Mouse (Mus musculus) erythroblast, embryonic 14.5 days (primary cell): ENCODE measurements around the gene Ap5s1. TPM values are rescaled to one million over a fixed set of nuclear protein-coding genes. Genes with fewer than 3 reads are reported as not detected.
"Not testable (repeated sequence)": the region's sequence is repeated elsewhere in the genome, so short reads cannot be mapped to it uniquely, and the experiment has no call there.

ENCODE experiments used
- H3K27me3 ChIP-seq: 2 replicates; pipeline ENCODE4 v1.6.1; 2012; ENCODE audit warnings: inconsistent platforms; ENCODE audit not compliant: control insufficient read depth
- H3K36me3 ChIP-seq: 2 replicates; pipeline ENCODE4 v1.6.1; 2012; ENCODE audit warnings: mild to moderate bottlenecking, inconsistent platforms; ENCODE audit not compliant: control insufficient read depth
- H3K4me1 ChIP-seq: 2 replicates; pipeline ENCODE4 v1.6.1; 2012; ENCODE audit warnings: inconsistent platforms; ENCODE audit not compliant: control insufficient read depth
- H3K4me3 ChIP-seq: replicated peaks from 2 replicates; pipeline ENCODE3; 2012; ENCODE audit warnings: moderate library complexity, mild to moderate bottlenecking, inconsistent platforms
- H3K9me3 ChIP-seq: 2 replicates; pipeline ENCODE4 v1.6.1; 2012; ENCODE audit warnings: low read length, inconsistent platforms, mixed read lengths; ENCODE audit not compliant: control insufficient read depth
- GATA1 ChIP-seq: IDR thresholded peaks from 2 replicates; pipeline ENCODE4 v1.6.1; 2012; ENCODE audit warnings: low read length, inconsistent platforms, mixed read lengths
- TAL1 ChIP-seq: IDR thresholded peaks from 3 replicates; pipeline ENCODE4 v1.6.1; 2012; ENCODE audit warnings: low read length, inconsistent platforms, mixed read lengths
- polyA plus RNA-seq: library from polyadenylated mRNA; stranded (reverse); fragments of >175 nt; gene quantifications from 2 replicates; pipeline ENCODE4 v1.2.3, GENCODE M21; 2012

The Ap5s1 gene
- polyA plus RNA-seq, 1 experiment: 3.0 TPM

- peaks cover 2% of the 10 kb centered on the region; the same call in 1 of the 2 replicates for H3K9me3 ChIP-seq
- H3K36me3 ChIP-seq: peaks cover 14% of the 10 kb centered on the region
- no peak overlapping the region for H3K4me3 ChIP-seq
- H3K4me1 ChIP-seq: peaks cover 81% of the 10 kb centered on the region
- no peak for TF ChIP-seq GATA1
- TF ChIP-seq TAL1: no peak
- no peaks in the 10 kb centered on the region for H3K27me3 ChIP-seq
Measured at GRCm38 (mm10) chr2:131225178-131225577, 18.3 kb downstream of the Ap5s1 start.

GRCm38 (mm10) chr2:131226669-131227068, 19.8 kb downstream of the Ap5s1 start:
- not testable (repeated sequence) for H3K9me3 ChIP-seq, H3K4me3 ChIP-seq, H3K27me3 ChIP-seq
- H3K36me3 ChIP-seq: peaks cover 11% of the 10 kb centered on the region
- H3K4me1 ChIP-seq: peaks cover 78% of the 10 kb centered on the region

GRCm38 (mm10) chr2:131227243-131227642, 20.4 kb downstream of the Ap5s1 start:
- TF ChIP-seq TAL1 (no peak), GATA1 (no peak)
- Histone ChIP-seq H3K4me3 (no peak overlapping the region), H3K4me1 (peaks cover 78% of the 10 kb centered on the region), H3K27me3 (no peaks in the 10 kb centered on the region), H3K9me3 (no peaks in the 10 kb centered on the region), H3K36me3 (peaks cover 9% of the 10 kb centered on the region; the same call in 1 of the 2 replicates)

- peaks cover 69% of the 10 kb centered on the region for H3K4me1 ChIP-seq
- H3K27me3 ChIP-seq: no peaks in the 10 kb centered on the region
- H3K36me3 ChIP-seq: peaks cover 31% of the 10 kb centered on the region
- peak overlapping the region; percentile 78 for H3K4me3 ChIP-seq
- TF ChIP-seq GATA1 (no peak), TAL1 (no peak)
- no peaks in the 10 kb centered on the region for H3K9me3 ChIP-seq
Measured at GRCm38 (mm10) chr2:131232558-131232957, 25.7 kb downstream of the Ap5s1 start.

GRCm38 (mm10) chr2:131233307-131234126, 26.6 kb downstream of the Ap5s1 start, which contains the start of gene Mavs:
TSS of gene Mavs (plus strand) at chr2:131234063.
- TF ChIP-seq TAL1 (no peak), GATA1 (no peak)
- no peaks in the 10 kb centered on the region for H3K9me3 ChIP-seq
- peaks cover 41% of the 10 kb centered on the region for H3K36me3 ChIP-seq
- no peaks in the 10 kb centered on the region for H3K27me3 ChIP-seq
- H3K4me3 ChIP-seq: peak within 1 kb of the TSS; percentile 78
- H3K4me1 ChIP-seq: peaks cover 70% of the 10 kb centered on the region

- TF ChIP-seq TAL1: no peak
- TF ChIP-seq GATA1: no peak
- H3K4me3 ChIP-seq: peak overlapping the region; percentile 78
- no peaks in the 10 kb centered on the region for H3K27me3 ChIP-seq
Measured at GRCm38 (mm10) chr2:131234127-131234650, 27.3 kb downstream of the Ap5s1 start.

GRCm38 (mm10) chr2:131234970-131235635, 28.2 kb downstream of the Ap5s1 start:
- peaks cover 80% of the 10 kb centered on the region for H3K4me1 ChIP-seq
- H3K9me3 ChIP-seq: no peaks in the 10 kb centered on the region
- H3K36me3 ChIP-seq: peaks cover 57% of the 10 kb centered on the region
- no peaks in the 10 kb centered on the region for H3K27me3 ChIP-seq
- no peak for TF ChIP-seq TAL1
- TF ChIP-seq GATA1: peak; percentile 79
- peak overlapping the region; percentile 78 for H3K4me3 ChIP-seq

More at GRCm38 (mm10) chr2:131234127-131234650, 27.3 kb downstream of the Ap5s1 start:
- Histone ChIP-seq H3K9me3 (no peaks in the 10 kb centered on the region), H3K36me3 (peaks cover 48% of the 10 kb centered on the region), H3K4me1 (peaks cover 77% of the 10 kb centered on the region)

GRCm38 (mm10) chr2:131242180-131242579, 35.3 kb downstream of the Ap5s1 start:
- Histone ChIP-seq H3K9me3 (no peaks in the 10 kb centered on the region), H3K27me3 (no peaks in the 10 kb centered on the region), H3K4me3 (no peak overlapping the region), H3K36me3 (peaks cover 100% of the 10 kb centered on the region), H3K4me1 (peaks cover 78% of the 10 kb centered on the region)
- TF ChIP-seq GATA1: no peak
- TF ChIP-seq TAL1: no peak

- peaks cover 100% of the 10 kb centered on the region for H3K36me3 ChIP-seq
- peaks cover 80% of the 10 kb centered on the region for H3K4me1 ChIP-seq
- TF ChIP-seq TAL1 (no peak), GATA1 (no peak)
- H3K27me3 ChIP-seq: no peaks in the 10 kb centered on the region
- no peak overlapping the region for H3K4me3 ChIP-seq
- H3K9me3 ChIP-seq: no peaks in the 10 kb centered on the region
Measured at GRCm38 (mm10) chr2:131242929-131243328, 36.1 kb downstream of the Ap5s1 start.
